Mouse (Mus musculus): Measurements from ENCODE around the gene Foxr2.
A peak's percentile ranks its signal among the peaks of the same experiment; 100 is the strongest.

Foxr2 gene

DNA sequence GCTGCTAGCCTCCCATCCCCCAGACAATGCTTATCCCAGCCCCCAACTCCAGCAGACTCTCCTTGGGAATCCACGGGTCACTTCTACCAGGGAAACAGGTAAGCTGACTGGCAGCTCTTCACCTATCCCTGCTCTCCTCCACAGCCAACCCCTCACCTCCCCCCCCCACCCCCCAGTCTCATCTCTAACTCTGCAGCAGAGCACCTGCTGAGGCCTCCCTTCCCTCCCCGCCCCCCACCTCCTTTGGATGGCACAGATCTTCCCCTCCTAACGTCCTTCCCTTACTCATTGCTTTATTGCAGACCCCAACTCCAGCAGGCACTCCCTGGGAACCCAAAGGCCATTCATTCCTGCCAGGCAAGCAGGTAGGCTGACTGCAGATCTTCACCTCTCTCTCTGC lies at the start of gene Foxr2:
Gene Foxr2 (plus strand): TSS at position 301 of the 400 bp plus-strand sequence.
- DNase-seq (ENCODE audit: low spot score in 2 of 2) = no peak

DNA sequence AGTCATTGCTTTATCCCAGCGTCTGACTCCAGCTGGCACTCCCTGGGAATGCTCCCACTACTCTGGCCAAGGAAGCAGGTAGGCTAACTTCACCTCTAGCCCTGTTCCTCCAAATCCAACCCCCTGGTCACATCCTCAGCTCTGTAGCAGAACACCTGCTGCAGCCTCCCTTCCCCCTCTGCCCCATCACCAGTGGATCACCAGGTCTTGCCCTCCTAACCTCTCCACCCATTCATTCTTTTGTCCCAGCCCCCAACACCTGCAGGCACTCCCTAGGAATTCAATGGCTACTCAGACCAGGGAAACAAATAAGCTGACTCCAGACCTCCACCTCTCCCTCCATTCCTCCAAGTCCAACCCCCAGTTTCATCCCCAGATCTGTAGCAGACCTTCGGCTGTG lies 427 bp downstream of the Foxr2 start:
- no peak for DNase-seq (ENCODE audit: low spot score in 2 of 2)

DNA sequence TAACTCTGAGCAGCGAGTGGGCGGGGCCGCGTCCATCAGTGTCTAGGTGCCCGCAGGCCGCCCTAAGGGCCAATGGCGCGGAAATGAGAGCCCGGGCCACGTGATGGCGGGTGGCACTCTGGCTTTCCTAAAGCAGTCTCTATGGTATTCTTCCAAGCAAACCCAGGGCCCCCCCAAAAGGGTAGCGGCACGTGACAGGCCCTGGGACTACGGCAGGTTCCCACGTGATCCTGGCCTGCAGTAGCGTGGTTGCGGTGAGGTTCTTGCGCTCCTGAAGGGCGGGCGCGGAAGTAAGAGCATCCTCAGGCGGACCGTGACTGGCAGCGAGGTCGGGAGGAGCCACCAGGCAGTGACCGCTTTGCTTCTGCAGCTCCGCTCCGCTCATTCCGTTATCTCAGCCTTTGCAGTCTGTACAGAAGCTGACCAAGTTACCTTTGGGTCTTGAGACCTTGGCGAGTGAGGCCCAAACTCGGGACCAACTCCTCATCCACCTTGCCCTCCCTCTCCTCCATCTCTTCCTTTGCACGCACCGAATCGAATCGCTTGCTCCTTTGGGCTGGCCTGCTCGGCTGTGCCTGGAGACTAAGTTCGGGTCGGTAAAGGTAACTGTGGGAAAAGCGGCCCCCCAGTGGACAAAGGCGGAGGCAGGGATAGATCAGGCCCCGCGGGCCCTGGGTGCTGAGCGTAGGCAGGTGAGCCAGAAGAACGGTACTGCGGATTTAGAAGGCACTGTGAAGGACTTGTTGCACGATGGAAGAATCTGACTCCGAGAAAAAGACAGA lies 21.3 kb downstream of the Foxr2 start, which contains the start of gene Rragb:
Gene Rragb (plus strand): TSS at position 248 of the 782 bp plus-strand sequence.
- DNase-seq (ENCODE audit: low spot score in 2 of 2) = peak; percentile 79

DNA sequence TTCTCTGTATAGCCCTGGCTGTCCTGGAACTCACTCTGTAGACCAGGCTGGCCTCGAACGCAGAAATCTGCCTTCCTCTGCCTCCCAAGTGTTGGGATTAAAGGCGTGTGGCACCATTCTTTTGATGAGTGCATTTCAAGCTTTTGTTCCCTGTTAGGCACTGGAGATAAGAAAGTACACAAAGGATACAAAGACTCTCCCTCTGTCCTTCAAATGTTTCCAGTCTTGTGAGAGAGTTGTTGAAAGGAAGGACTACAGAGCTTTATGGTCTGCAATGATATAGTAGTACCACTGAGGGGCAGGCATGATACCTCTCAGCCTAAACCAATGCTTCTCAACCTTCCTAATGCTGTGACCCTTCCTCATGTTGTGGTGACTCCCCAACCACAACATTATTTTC lies 24.1 kb downstream of the Foxr2 start:
- no peak for DNase-seq (ENCODE audit: low spot score in 2 of 2)

DNA sequence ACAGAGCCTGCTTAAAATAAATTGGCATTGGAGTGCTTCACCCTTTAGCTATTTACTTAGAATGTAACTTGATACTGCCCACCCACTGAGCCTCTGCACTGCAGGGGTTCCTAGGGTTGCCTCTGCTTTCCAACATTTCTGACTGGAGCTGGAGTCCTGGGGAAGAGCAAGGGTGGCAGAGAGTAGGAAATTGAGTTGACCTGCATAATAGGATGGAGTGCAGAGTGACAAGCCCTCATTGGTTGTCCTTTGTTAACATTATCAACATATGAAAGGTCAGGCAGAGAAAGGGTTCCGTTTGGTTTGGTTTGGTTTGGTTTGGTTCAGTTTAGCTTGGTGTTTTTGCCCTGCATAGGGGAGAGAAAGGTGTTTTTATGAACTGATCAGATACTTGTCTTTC lies 33.2 kb downstream of the Foxr2 start:
- no peak for DNase-seq (ENCODE audit: low spot score in 2 of 2)

DNA sequence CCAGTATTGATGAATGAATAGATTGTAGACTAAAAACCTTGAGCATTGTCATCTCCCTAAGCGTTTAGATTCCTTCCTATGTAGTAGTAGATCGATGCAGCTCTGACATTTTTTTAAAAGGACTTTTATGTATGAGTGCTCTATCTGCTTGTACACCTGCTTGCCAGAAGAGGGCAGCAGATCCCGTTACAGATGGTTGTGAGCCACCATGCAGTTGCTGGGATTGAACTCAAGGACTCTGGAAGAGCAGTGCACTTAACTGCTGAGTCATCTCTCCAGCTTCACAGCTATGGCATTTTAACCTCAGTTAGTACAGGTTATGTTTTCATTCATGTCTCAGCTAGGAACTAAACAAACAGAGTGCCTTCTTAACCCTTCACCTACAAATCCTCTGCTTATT lies 36.7 kb downstream of the Foxr2 start:
- DNase-seq (ENCODE audit: low spot score in 2 of 2) = peak in 1 of 2 experiments; percentile 11

GRCm38 (mm10) chrX:153174786-153175185 lies 56.2 kb downstream of the Foxr2 start:
- no peak for DNase-seq (ENCODE audit: low spot score in 2 of 2)

GRCm38 (mm10) chrX:153182221-153182620 lies 63.6 kb downstream of the Foxr2 start:
- no peak for DNase-seq (ENCODE audit: low spot score in 2 of 2)
